Mouse (Mus musculus): ENCODE results near the gene Mn1.

GRCm38 (mm10) chr5:111423616-111424015 is 6.5 kb downstream of the Mn1 start:
- no peak for TF ChIP-seq POLR2A (IDR thresholded peaks at IDR 0.05; ENCODE audit: borderline replicate concordance, control insufficient read depth, low read depth, low read length)
- no peak for TF ChIP-seq CTCF (IDR thresholded peaks at IDR 0.05; ENCODE audit: control insufficient read depth, insufficient read depth, low read length)

All from bone marrow, adult 2 months (tissue).